Mouse (Mus musculus) forebrain, embryonic 15.5 days (tissue): Measurements from ENCODE around the gene Fam229a. TPM values are rescaled to one million over a fixed set of nuclear protein-coding genes. Genes with fewer than 3 reads are reported as not detected.
"Not testable (repeated sequence)": the region's sequence is repeated elsewhere in the genome, so short reads cannot be mapped to it uniquely, and the experiment has no call there.

Source experiments
- ATAC-seq: fragments of 200-750 bp; cut with Nextera tagmentation; replicated peaks from 2 replicates; pipeline ENCODE4 v1.8.0; 2017; ENCODE audit warnings: mild to moderate bottlenecking, moderate TSS enrichment, moderate library complexity
- H3K27ac ChIP-seq: fragments of 300-500 bp; sonication (generic); replicated peaks from 2 replicates; pipeline ENCODE4 v1.5.1; 2015; ENCODE audit warnings: mild to moderate bottlenecking, inconsistent platforms
- H3K27me3 ChIP-seq: fragments of 300-500 bp; sonication (generic); 2 replicates; pipeline ENCODE4 v1.6.1; 2015; ENCODE audit warnings: inconsistent platforms
- H3K36me3 ChIP-seq: fragments of 300-500 bp; sonication (generic); 2 replicates; pipeline ENCODE4 v1.6.1; 2015; ENCODE audit warnings: mild to moderate bottlenecking, inconsistent platforms
- H3K4me1 ChIP-seq: fragments of 300-500 bp; sonication (generic); 2 replicates; pipeline ENCODE4 v1.6.1; 2015; ENCODE audit warnings: inconsistent platforms
- H3K4me2 ChIP-seq: fragments of 300-500 bp; sonication (generic); replicated peaks from 2 replicates; pipeline ENCODE4 v1.6.1; 2015; ENCODE audit warnings: mild to moderate bottlenecking, inconsistent platforms
- H3K4me3 ChIP-seq: fragments of 300-500 bp; sonication (generic); 2 replicates; pipeline ENCODE4 v1.5.1; 2015; ENCODE audit warnings: mild to moderate bottlenecking, inconsistent platforms
- H3K9ac ChIP-seq: fragments of 300-500 bp; sonication (generic); replicated peaks from 2 replicates; pipeline ENCODE4 v1.6.1; 2015; ENCODE audit warnings: mild to moderate bottlenecking, inconsistent platforms
- H3K9me3 ChIP-seq: fragments of 300-500 bp; sonication (generic); 2 replicates; pipeline ENCODE4 v1.6.1; 2016; ENCODE audit warnings: inconsistent platforms
- WGBS: fragments of 180-500 bp; shearing (Covaris S2); methylation state at CpG from one replicate; pipeline ENCODE4 v1.1.7; 2015; ENCODE audit warnings: mixed read lengths; 5-methylcytosine and 5-hydroxymethylcytosine counted together
- polyA plus RNA-seq: library from polyadenylated mRNA; unstranded; fragments of >200 nt; fragmentation: Nextera tagmentation; extraction: Ambion mirVana; gene quantifications from 2 replicates; pipeline ENCODE4 v1.2.1, GENCODE M21; 2015

The Fam229a gene
- polyA plus RNA-seq, 1 experiment from 2014 or later, result not detected

GRCm38 (mm10) chr4:129511413-129512096 lies 20.6 kb downstream of the Fam229a start:
- no peak overlapping the region for H3K27ac ChIP-seq
- no peak overlapping the region for H3K9ac ChIP-seq
- no peak overlapping the region for H3K4me3 ChIP-seq
- WGBS, result 13% methylated on average over 6 of the region's 6 CpGs
- H3K4me1 ChIP-seq, result peaks cover 31% of the 10 kb centered on the region
- H3K9me3 ChIP-seq, result no peaks in the 10 kb centered on the region
- H3K4me2 ChIP-seq, result no peak overlapping the region
- H3K27me3 ChIP-seq, result no peaks in the 10 kb centered on the region
- no peak for ATAC-seq
- H3K36me3 ChIP-seq, result peaks cover 12% of the 10 kb centered on the region

GRCm38 (mm10) chr4:129513086-129513767 lies 22.2 kb downstream of the Fam229a start, which contains the start of gene Marcksl1:
Gene Marcksl1, plus strand, starts transcription at chr4:129513581.
- H3K4me1 ChIP-seq, result peaks cover 36% of the 10 kb centered on the region
- H3K9ac ChIP-seq, result peak within 1 kb of the TSS; percentile 100
- H3K27ac ChIP-seq, result peak within 1 kb of the TSS; percentile 98
- peaks cover 28% of the 10 kb centered on the region for H3K36me3 ChIP-seq
- peak within 1 kb of the TSS; percentile 94 for H3K4me3 ChIP-seq
- H3K9me3 ChIP-seq, result no peaks in the 10 kb centered on the region
- H3K27me3 ChIP-seq, result no peaks in the 10 kb centered on the region
- peak within 1 kb of the TSS; percentile 95 for H3K4me2 ChIP-seq
- ATAC-seq, result peak; percentile 89
- WGBS, result 6% methylated on average over 47 of the region's 47 CpGs

GRCm38 (mm10) chr4:129513891-129514290 lies 22.9 kb downstream of the Fam229a start:
- ATAC-seq, result peak; percentile 49
- Histone ChIP-seq H3K9ac (peak overlapping the region; percentile 100), H3K4me3 (peak overlapping the region; percentile 94), H3K4me2 (peak overlapping the region; percentile 95), H3K9me3 (no peaks in the 10 kb centered on the region), H3K27me3 (no peaks in the 10 kb centered on the region), H3K4me1 (peaks cover 34% of the 10 kb centered on the region), H3K27ac (peak overlapping the region; percentile 98), H3K36me3 (peaks cover 34% of the 10 kb centered on the region)
- under 1% methylated on average over 49 of the region's 57 CpGs for WGBS

GRCm38 (mm10) chr4:129514300-129514898 lies 23.4 kb downstream of the Fam229a start:
- H3K9ac ChIP-seq, result peak overlapping the region; percentile 100
- H3K36me3 ChIP-seq, result peaks cover 34% of the 10 kb centered on the region
- no peaks in the 10 kb centered on the region for H3K27me3 ChIP-seq
- peak overlapping the region; percentile 95 for H3K4me2 ChIP-seq
- WGBS, result 0% methylated on average over 35 of the region's 35 CpGs
- ATAC-seq, result peak; percentile 59
- peak overlapping the region; percentile 94 for H3K4me3 ChIP-seq
- H3K27ac ChIP-seq, result peak overlapping the region; percentile 98
- H3K9me3 ChIP-seq, result no peaks in the 10 kb centered on the region
- peaks cover 30% of the 10 kb centered on the region for H3K4me1 ChIP-seq

GRCm38 (mm10) chr4:129516925-129517324 lies 25.9 kb downstream of the Fam229a start:
- no peak overlapping the region for H3K9ac ChIP-seq
- peaks cover 54% of the 10 kb centered on the region for H3K36me3 ChIP-seq
- peak overlapping the region; percentile 4; the same call in 1 of the 2 replicates for H3K27ac ChIP-seq
- no peaks in the 10 kb centered on the region for H3K9me3 ChIP-seq
- no peak overlapping the region for H3K4me3 ChIP-seq
- ATAC-seq, result no peak
- 60% methylated on average over 2 of the region's 2 CpGs for WGBS
- peaks cover 28% of the 10 kb centered on the region for H3K4me1 ChIP-seq
- no peaks in the 10 kb centered on the region for H3K27me3 ChIP-seq
- no peak overlapping the region for H3K4me2 ChIP-seq

- H3K36me3 ChIP-seq, result peaks cover 69% of the 10 kb centered on the region
- H3K4me3 ChIP-seq, result no peak overlapping the region
- no peak overlapping the region for H3K27ac ChIP-seq
- WGBS, result 95% methylated on average over 8 of the region's 8 CpGs
- ATAC-seq, result no peak
- H3K27me3 ChIP-seq, result no peaks in the 10 kb centered on the region
- H3K4me2 ChIP-seq, result no peak overlapping the region
- H3K4me1 ChIP-seq, result peaks cover 22% of the 10 kb centered on the region
- no peaks in the 10 kb centered on the region for H3K9me3 ChIP-seq
- H3K9ac ChIP-seq, result no peak overlapping the region
Measured at GRCm38 (mm10) chr4:129518519-129518918, 27.5 kb downstream of the Fam229a start.

GRCm38 (mm10) chr4:129525338-129525737 lies 34.3 kb downstream of the Fam229a start:
- no peak overlapping the region for H3K4me2 ChIP-seq
- no peak overlapping the region for H3K27ac ChIP-seq
- peaks cover 72% of the 10 kb centered on the region for H3K36me3 ChIP-seq
- no peak for ATAC-seq
- no peaks in the 10 kb centered on the region for H3K4me1 ChIP-seq
- 94% methylated on average over 5 of the region's 5 CpGs for WGBS
- H3K27me3 ChIP-seq, result no peaks in the 10 kb centered on the region
- H3K9ac ChIP-seq, result no peak overlapping the region
- no peak overlapping the region for H3K4me3 ChIP-seq
- H3K9me3 ChIP-seq, result no peaks in the 10 kb centered on the region

- no peak for ATAC-seq
- no peaks in the 10 kb centered on the region for H3K4me1 ChIP-seq
- no peak overlapping the region for H3K9ac ChIP-seq
- H3K4me2 ChIP-seq, result no peak overlapping the region
- no peaks in the 10 kb centered on the region for H3K27me3 ChIP-seq
- no peak overlapping the region for H3K27ac ChIP-seq
- peaks cover 73% of the 10 kb centered on the region for H3K36me3 ChIP-seq
- no peaks in the 10 kb centered on the region for H3K9me3 ChIP-seq
- H3K4me3 ChIP-seq, result no peak overlapping the region
- WGBS, result 85% methylated on average over 3 of the region's 3 CpGs
Measured at GRCm38 (mm10) chr4:129525889-129526288, 34.9 kb downstream of the Fam229a start.

GRCm38 (mm10) chr4:129528901-129529300 lies 37.9 kb downstream of the Fam229a start:
- not testable (repeated sequence) for H3K27me3 ChIP-seq, ATAC-seq, H3K9ac ChIP-seq, H3K4me1 ChIP-seq, H3K9me3 ChIP-seq, H3K4me3 ChIP-seq, H3K4me2 ChIP-seq, H3K27ac ChIP-seq
- 96% methylated on average over 6 of the region's 6 CpGs for WGBS
- peaks cover 61% of the 10 kb centered on the region for H3K36me3 ChIP-seq

GRCm38 (mm10) chr4:129540012-129540411 lies 49.0 kb downstream of the Fam229a start:
- 90% methylated on average over 6 of the region's 6 CpGs for WGBS
- Histone ChIP-seq H3K9me3 (no peaks in the 10 kb centered on the region), H3K27ac (no peak overlapping the region), H3K27me3 (no peaks in the 10 kb centered on the region), H3K4me2 (no peak overlapping the region), H3K9ac (no peak overlapping the region), H3K36me3 (0 out of 2 replicates have a peak, but pooled peaks cover 3% of the 10 kb centered on the region), H3K4me3 (no peak overlapping the region), H3K4me1 (peaks cover 15% of the 10 kb centered on the region)
- no peak for ATAC-seq
